Mouse (Mus musculus) heart, postnatal 10 days (tissue): ENCODE measurements at regions not wholly inside any gene's neighbourhood (a gene's known extent, or its start where the extent isn't known, plus 50 kb on each side); places are given as distances from the start of the nearest gene placed in this dataset.

Experiments
- DNase-seq, 2 experiments: peaks; one replicate each; pipeline ENCODE4 v3.0.0; 2021
- intact Hi-C: fragments of 180-260 bp; cut with DNase I; formaldehyde crosslinking; loops from one replicate; pipeline ENCODE4 v1.15.1; 2025

DNA sequence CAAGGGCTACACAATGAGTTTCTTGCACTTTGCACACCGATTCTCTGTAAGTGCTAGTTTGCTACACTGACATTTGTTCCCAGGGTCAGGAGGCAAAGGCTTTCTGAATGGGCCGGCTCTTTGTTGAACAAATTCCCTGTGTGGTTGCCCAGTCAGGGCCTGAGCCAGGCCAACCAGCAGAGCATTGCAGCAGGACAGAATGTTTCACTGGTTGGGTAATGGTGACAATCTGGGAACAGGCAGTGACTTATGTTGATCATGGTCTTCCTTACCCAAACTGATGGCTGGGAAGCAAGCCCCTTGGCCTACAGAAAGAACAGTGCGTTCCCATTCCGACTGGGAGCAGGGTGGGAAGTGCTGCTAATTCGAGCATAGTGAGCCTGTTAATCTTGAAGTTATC is 363.7 kb upstream of the Satb1 start:
- DNase-seq = no peak
- intact Hi-C loops = no loop called here

DNA sequence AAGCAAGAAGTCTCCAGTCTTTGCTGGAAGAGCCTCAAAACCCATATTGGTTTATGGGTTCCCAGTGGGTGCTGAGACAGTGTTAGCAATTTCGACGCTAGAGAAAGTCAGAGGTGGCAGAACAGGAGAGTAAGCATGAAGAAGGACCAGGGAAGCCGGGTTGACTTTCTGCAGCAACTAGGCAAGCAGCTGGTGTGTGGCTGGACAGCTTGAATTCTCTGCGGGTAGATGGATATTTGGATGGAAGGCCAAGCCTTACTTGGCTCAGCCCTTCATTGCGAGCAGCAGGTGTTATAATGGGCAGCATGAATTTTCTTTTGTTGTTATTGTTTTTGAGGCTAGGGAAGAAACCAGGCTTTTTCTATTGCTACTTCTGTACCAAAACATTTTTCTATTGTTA is 362.7 kb upstream of the Satb1 start:
- DNase-seq = no peak
- intact Hi-C loops = no loop called here

DNA sequence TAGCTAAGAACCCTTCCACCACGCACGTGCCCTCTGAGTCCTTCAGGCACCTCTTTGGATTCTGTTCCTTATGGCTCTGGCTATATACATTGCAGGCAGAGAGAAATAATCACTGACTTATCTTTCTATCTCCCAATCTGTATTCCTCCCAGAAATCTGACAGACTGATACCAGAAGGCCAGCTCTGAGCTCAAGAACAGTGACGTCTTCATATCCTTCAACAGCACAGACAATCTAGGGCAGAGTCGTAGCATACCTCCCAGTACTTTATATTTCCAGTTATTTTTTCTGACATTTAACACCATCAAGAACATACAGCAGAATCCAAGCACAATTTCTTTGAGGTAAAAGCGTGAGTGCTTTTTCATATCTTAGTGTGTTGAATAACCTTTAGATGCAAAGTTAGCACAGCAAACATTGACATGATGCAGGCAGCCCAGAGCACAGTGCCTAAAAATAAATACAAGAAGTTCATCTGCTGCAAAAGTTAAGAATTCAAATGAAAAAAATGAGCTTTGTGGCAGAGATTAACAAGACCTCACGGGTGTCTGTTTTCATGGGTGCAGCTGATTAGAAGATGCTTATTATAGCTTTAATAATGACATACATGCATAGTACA is 358.1 kb upstream of the Satb1 start:
- DNase-seq = no peak
- intact Hi-C loops = no loop called here

DNA sequence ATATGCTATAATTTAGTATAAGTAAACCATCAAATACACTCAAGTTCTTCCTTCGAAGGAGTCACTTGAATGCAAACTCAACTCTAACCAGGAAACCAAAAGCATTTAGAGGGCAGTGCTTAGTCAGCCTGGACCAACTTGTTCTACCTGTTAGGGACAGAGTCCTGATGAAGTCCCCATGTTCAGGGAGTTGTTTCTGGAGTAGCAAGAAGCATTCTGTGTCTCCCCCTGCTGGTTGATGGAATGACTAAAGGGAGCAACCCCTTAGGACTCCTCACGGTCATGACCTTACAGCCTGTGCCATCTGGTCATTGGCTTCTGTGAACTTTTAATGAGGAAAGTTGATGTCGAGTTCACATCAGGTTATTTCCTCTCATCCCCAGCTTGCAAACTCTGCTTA is 349.6 kb upstream of the Satb1 start:
- intact Hi-C loops = no loop called here
- peak; percentile 23 to 38 for DNase-seq

DNA sequence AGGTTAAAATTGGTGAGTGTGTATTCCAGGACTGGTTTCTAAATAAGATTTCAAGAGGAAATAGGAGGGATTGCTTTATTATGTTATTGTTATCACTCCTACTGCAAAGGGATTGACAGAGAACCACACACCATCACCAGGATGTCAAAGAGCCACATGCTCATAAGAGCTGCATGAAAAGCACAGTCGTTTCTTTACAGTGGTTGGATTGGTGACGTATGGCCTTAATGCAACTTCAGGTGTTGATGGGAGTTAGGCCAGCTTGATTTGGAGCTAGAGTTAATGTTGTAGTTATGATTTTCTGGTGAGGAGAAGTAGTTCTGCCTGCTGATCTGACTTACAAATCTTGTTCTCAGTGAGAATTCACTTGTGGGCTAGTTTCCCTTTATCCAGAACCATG is 344.9 kb upstream of the Satb1 start:
- DNase-seq = no peak
- intact Hi-C loops = no loop called here

DNA sequence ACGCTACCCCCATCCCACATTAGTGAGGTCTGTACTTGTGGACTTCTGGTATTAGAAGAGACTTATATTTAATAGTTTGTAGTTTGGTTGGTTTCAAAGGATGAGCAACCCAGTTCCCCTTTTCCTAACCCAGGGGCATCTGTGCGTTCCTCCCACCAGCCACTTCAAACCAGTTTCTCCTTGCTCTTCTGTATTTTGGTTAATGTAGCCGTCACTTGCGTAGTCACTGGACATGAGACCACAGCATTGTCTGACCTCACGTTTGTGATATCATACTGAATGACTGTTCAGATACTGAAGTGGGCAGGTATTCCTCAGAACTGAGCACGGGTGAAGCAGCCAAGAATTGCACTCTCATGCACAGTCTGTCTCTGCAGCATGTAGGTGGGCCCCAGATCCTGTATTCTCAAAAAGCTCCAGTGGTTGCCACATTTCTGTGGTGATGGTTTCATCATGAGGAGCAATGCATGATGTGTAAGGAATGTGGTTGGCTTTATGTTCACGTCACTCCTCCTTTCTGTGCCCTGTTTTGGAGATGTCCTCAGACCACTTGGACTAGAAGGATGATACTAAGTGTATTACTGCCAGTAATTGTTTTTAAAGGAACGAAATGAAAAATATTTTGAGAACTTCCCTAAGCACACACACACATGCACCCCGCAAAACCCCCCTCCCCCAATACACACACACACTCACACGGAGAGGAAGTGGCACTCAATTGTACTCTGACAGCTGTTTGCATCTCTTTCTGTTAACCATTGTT is 335.2 kb upstream of the Satb1 start:
- intact Hi-C loops = no loop called here

DNA sequence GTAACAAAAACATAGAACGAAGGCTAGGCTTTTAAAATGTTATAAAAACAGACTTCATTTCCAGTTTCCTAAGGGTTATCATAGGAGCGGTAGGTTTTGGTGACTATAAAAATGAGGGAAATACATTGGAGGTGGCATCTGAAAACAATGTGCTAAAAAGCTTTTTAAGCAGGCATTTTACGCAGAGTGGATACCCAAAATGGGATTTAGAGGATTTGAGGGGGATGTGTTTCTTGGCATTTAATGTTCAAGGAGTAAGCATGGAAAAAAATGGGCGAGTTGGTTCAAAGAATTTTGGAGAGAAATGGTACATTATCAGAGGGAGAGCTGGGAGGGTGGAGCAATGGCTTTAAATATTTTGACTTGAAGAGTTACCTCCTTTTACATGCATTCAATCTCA is 334.6 kb upstream of the Satb1 start:
- DNase-seq = no peak
- intact Hi-C loops = no loop called here

More for the DNA sequence above, 335.2 kb upstream of the Satb1 start:
- no peak for DNase-seq

DNA sequence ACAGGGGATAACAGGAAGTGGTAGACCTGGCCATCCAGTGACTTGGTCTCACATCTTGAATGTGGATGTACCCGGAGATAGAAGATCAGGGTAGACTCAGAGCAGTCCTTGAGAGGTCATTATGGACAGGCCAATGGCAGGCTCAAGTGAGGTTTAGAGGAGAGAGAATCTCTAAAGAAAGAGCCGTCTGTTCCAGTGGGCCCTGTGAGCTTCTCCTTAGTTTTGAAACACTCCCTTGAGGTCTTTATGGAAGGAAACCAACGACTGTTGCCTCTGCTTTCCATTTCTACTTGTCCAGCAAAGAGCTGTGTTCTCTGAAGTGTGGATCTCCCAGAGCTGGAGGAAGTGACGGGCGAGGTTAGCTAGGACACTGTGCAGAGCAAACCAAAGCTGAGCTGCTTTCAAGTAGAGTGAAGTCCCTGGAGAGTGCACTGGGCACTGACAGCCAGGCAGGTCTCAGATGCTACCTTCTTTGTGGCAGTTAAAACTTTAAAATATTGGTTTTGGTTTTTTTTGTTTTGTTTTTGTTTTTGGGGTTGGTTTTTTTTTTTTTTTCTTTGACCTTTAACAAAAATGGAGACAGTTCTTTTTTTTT is 332.9 kb upstream of the Satb1 start:
- DNase-seq = no peak
- intact Hi-C loops = no loop called here

DNA sequence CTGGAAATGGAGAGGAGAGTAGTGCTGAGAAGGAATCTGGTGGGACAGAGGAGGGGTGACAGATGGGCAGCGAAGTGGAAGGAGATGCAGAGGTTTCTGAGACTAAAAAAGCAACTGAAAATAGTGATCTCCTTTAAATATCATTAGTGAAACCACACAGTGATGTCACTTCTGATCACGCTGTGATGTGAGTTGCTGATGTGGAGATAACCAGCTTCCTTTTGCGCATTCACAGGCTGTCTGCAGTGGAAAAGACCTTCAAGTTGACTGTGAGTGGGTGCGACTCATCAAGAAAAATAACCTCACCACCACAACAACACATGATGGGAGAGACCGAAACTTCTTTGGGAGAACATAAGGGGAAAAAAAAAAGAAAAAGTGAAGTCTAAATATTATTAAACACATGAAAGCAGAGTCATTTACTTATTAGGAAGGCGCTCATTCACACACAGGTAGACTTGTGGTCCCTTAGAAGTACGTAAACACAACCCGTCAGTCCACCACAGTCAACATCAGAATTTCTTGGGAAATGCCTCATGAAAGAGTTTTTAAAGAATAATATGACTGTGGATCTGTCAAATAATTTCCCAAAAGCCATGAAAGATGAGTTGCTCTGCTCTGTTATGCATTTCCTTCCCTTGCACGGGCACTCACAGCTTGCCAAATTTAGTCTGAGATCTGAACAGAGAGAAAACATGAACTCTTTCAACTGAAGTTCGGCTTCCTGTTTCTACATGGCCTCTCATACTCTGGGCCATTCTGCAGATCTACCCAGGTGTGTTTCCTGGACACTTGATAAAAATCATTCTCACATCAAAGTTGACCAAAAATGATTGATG is 329.7 kb upstream of the Satb1 start:
- intact Hi-C loops = no loop called here
- DNase-seq = no peak

DNA sequence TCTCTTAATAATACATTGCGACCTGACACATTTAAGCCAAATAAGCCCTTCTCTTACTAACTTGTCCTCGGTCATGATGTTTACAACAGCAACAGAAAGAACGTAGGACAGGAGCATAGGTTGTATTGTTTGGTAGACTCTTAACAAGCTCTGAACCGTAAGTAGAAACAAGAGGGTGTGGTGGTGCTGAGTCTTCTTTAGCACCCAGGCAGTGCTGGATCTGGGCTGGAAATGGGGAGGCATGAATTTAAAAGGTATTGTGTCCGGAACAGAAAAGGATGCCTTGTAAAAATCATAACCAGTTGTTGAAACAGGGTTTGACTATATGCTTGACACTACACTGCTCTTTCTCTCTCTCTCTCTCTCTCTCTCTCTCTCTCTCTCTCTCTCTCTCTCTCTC is 317.4 kb upstream of the Satb1 start:
- DNase-seq = no peak
- intact Hi-C loops = no loop called here

DNA sequence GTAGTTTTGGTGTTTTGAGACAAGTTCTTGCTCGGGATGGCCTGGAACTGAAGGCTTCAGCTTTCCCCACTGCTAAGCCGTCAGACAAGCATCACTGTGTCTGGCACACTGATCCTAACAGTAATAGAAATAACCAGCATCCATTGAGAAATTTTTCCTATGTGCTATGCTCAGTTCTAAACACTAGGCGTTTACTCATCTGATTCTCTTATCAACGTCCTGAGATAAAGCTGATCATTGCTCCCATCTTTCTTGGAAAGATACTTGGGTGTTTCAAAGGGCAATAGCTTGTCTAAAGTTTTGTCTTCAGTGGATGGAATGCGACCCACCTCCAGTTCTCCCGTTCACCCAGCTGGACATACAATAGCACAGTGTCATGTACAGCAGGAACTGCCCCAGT is 316.7 kb upstream of the Satb1 start:
- no peak for DNase-seq
- intact Hi-C loops = no loop called here

DNA sequence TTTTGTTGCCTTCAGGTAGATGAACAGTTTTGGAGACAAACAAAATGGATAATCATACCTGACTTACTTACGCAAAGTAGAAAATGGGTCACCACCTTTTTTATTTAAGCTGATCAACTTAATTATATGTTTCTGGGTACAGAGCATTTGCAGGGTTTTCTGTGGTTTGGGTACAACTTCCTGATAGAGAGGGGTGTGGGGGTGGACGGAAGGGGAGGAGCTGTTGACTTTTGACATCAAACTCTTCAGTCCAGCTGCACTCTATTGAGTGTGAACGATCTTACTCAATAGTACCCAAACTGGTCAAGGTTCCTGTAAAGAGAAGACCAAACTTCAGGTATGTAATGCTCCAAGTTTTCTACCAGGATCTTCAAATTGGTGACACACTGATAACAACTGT is 316.0 kb upstream of the Satb1 start:
- intact Hi-C loops = no loop called here
- DNase-seq = no peak

DNA sequence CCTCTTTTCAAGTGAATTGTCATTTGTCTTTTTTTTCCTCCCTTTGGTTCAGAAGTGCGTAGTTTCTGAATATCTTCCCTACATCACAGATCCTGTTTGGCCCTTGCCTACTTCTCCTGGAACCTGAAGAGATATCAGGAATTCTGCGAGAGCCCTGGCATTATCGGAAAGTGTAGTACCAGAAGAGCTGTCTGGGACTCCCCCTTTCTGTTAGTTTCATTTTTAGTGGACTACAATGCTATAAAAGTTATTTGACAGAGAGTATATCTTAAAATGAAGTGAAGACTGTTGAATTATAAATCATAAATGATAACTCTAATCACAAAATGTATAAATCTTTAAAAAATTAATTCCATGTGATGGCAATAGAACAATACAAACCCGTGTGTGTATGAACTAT is 270.8 kb upstream of the Satb1 start:
- intact Hi-C loops = no loop called here
- DNase-seq = no peak

DNA sequence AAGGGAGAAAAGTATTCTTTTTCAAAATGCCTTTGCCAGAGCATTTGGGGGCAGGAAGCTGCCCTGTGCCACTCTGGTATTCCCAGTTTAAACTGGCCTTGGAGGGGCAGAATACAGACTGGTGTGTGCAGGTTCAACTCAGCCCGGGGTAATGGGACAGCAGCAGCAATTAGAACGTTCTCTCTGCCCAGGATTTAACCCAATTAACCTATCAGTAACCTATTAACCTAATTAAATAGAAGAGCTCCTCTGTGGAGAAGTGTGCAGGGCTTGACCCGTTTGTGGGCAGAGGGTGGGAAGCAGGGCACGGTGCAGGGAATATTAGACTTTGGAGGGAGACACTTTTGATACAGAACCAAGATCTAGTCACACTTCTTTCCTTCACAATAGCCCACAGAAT is 252.7 kb upstream of the Satb1 start:
- DNase-seq = no peak

DNA sequence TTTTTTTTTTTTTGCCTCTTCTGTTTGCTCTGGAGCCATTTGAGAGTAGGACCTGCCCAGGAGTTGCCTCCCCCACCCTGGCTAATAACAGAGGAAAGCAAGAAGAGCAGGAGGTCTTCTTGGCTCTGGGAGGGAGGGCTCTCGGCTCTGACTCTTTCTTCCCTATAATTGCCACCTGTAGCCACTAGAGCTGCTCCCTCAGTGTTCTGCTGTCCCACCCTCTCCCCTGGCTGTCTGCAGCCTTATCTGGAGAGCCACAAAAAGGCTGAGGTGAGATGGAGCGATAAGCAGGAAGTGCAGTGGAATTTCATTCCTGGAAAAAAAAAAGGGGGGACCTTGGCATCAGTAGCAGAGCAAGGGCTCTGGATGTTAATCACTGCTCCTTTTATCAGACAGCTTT is 251.4 kb upstream of the Satb1 start:
- DNase-seq = no peak

More for the DNA sequence above, 252.7 kb upstream of the Satb1 start:
- intact Hi-C loops = no loop called here

DNA sequence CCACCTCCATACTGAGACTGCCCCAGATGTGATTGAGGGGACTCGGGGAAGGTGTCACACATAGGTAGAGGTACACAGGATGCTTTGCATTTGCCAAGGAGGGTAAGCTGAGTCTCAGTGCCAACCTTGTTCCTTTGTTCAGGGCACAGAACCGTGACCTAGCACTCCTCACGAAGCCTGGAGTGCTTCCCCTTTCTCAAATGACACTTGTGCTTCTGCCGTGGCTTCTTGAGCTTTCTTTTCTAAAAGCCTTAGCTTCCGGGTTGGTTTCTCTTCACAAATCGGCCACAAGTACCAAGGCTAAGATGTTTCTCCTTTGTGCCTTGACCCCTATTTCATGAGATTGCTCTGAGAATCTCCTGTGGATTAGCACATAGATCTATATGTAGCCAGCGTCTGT is 246.2 kb upstream of the Satb1 start:
- intact Hi-C loops = no loop called here
- no peak for DNase-seq

More for the DNA sequence above, 251.4 kb upstream of the Satb1 start:
- intact Hi-C loops = no loop called here

DNA sequence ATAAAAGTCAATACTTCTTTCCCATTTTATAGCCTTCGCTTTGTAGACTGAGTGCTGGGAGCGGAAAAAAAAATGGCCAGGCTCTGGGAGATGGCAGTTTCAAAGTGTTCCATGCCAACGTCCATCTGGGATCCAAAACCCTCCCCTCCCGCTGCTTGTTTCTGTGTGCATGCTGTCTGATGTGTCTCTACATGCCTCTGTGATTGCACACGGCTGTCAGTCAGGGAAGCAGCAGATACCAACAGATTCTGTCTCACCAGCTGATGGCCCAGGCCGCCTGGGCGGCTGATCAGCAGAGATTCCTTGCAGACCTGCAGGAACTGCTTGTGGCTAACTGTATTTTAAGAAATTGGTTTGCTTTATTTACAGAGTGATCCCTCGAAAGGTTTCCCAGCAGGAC is 245.4 kb upstream of the Satb1 start:
- intact Hi-C loops = no loop called here
- no peak for DNase-seq

DNA sequence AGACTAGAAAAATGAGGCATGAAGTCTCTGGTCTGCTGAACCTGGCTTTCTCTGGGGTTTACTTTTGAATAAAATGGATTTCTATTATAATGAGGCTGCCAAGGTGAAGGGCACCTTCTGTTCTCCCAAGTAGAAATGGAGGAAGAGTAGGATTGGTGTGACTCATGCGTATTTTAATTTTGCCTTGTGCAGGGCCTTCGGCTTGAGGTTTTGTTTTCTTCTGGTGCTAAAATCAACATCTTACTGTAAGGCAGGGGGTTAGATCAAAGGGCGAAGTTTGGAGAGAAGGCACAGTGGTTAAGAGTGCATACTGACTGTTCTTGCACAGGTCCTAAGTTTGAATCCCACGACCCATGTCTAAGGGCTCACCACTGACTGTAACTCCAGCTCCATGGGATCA is 244.9 kb upstream of the Satb1 start:
- DNase-seq = no peak
- intact Hi-C loops = no loop called here

DNA sequence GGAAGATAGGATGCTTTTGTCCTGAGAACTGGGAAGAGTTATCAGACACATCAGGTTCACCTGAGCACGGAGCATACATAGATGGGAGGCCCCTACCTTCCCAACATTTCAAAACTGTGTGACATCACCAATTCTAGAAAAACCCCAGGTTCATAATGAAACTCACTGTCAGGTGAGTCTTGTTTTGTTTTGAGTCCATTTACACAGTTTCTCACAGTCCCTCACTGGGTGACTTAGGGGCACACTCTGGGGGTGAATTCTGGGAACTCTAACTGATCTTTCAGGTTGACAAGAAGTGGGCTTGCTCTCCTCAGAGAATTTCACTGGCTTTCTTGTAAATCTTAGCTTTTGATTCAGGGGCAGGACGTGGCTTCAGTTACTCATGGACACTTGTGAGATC is 243.7 kb upstream of the Satb1 start:
- DNase-seq = no peak
- intact Hi-C loops = no loop called here

DNA sequence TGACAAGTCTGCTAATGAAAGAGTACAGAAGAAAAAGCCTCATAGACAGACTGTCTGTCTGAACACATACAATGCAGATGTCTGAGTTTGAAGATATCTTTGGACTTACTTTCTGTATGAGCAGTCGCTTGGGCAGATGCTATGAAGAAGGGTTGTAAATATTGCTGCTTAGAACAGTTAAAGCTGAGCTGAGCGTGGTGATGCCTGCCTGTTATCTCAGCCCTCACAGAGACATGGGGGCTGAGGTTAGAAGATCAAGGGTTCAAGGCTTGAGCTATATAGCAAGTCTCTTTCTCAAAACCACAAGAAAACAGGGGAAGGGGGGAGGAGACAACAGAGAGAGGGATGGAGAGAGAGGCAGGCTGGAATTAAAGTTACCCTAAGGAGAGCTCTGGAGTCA is 234.6 kb upstream of the Satb1 start:
- no peak for DNase-seq
- intact Hi-C loops = no loop called here

DNA sequence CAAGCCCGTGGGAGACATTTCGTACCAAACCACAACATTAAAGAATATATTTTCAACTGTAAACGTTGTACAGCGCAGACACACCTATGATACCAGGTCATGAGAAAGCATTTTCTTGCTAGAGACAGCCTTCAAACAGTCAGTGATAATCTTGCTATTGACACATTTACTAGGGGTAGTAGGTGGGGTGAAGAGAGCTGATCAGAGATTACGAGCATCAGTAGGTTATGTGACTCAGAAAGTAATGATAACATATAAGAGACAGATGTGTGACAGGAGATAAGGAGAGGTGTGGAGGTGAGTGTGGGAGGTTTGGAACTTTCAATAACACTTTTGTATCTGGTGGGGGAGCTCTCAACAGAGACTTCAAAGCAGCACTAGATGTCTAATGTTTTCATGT is 231.5 kb upstream of the Satb1 start:
- no peak for DNase-seq
- intact Hi-C loops = no loop called here

DNA sequence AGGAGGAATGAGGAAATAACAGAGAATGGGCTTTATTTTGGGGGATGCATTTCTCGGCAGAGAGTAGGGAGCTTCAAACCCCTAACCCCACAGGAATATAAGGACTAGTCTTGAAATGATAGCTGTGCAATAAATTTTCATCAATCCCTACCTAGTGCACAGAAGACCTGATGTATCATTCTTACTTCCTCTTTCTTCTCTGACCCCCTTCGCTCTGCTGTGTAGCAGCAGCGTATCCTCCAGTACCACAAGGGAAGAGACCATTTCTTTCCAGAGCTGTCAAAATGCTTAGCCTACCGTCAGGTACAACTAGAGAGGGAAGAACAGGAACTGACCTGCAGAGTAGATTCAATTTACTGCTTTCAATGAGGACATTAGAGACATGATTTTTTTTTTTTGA is 230.0 kb upstream of the Satb1 start:
- intact Hi-C loops = no loop called here
- no peak for DNase-seq
